Mouse (Mus musculus) lung, adult 2 months (tissue): ENCODE data around the gene Dctn1.

Experiments used
- CTCF ChIP-seq: fragments of 200-500 bp; IDR thresholded peaks from 2 replicates; pipeline ENCODE4 v1.5.1; 2011; ENCODE audit warnings: mild to moderate bottlenecking, low read length, control low read depth; ENCODE audit not compliant: insufficient read depth
- POLR2A ChIP-seq: fragments of 200-500 bp; IDR thresholded peaks from 2 replicates; pipeline ENCODE4 v1.6.1; 2011; ENCODE audit warnings: low read depth, mild to moderate bottlenecking, control low read depth, low read length, borderline replicate concordance; ENCODE audit errors: extremely low read depth

GRCm38 (mm10) chr6:83153485-83153884 is 12.2 kb upstream of the Dctn1 start:
- no peak for TF ChIP-seq POLR2A
- no peak for TF ChIP-seq CTCF
